Mouse (Mus musculus) right cerebral cortex, postnatal 14 days (tissue): Measurements from ENCODE around the gene Elovl5.
"Not testable (repeated sequence)": the region's sequence is repeated elsewhere in the genome, so short reads cannot be mapped to it uniquely, and the experiment has no call there.

Source experiments
- DNase-seq: peaks from one replicate; pipeline ENCODE4 v3.0.0; 2022

Gene Elovl5

DNA sequence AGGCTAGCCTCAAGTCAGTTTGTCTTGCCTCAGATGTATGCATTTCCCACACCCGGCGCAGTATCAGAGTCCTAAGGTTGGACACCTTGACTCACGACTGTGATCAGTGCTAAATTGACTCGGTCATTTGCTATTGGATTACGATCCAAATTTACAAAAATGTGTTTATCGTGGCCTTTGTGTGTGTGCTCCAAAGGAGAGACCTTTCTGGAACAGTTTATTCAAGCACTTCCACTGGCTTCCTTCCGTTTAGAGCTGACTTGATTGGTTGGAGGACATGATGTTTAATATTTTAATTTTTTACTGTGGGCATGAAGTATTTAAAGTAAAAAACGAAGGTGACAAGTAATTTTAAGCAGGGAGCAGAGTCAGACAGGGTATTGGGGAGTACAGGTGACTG is 38.8 kb downstream of the Elovl5 start:
- no peak for DNase-seq

DNA sequence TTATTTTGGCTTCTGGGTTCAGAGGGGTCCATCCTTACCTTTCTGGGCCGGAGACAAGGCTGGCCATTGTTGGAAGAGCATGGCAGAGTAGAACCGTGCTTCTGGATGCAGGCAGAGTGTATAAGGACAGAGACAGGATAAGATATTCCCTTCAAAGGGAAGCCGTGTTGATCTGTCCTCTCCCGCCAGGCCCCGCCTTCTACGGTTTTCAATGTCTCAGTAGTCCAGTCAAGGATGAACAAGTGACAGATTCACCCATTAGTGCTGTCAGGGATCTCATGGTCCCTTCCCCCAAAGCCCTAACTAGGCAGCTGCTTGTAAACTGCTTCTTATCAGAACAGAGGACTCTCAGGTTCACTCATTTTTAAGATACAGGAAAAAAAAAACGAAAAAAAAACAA is 41.2 kb downstream of the Elovl5 start:
- no peak for DNase-seq

DNA sequence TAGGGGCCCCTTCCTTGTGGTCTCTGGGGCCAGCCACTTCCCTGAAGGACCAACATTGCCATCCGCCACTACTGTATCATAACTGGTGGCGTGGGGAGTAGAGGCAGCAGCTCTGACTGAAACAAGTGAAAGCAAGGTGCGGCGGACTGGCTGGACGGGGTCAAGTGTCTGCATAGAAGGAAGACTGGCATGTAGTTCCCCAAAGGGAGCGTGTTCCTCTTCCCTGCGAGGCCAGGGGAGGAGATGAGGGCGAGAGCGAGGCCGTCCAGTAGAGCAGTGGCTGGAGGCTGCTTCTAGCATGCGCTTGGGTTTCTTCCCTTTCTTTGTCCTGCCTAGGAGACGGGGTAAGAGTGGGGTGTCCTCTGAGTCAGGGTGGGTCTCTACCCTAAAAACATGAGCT is 42.6 kb downstream of the Elovl5 start:
- no peak for DNase-seq

DNA sequence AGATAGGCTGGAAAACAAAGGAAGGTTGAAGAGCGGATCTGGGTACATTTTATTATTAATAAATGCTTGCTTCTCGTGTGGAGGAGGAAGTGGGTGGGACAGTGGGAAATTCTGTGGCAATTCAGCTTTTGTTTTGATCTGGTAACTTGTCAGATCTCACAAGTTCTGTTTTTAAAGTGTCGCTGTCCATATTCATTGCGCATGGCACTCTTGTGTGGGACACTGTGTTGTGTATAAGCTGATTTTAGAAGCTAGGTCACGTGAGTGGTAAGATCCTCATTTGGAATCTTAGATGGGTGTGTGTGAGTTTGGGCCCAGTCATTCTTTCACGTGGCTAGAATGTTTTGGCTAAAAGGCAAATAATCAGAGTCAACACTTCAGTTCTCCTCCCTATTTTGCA is 44.2 kb downstream of the Elovl5 start:
- DNase-seq = no peak

DNA sequence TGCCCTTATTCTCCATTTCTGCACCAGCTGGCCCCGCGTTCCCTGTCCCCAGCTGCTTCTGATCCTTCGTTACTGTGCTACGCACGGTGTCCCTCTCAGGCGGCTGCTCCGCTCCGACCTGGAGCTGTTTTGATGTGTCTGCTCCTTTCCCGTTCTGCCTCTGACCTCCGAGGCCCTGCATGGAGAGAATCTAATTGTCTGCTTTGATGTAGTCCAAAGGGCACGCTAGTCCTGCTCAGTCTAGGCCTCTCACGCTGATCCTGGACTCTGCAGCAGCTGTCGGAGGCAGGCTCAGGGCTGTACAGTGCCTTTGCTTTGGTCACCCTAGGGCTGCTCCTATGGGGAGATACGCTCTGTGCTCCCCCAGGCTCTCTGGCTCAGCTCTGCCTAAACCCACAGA is 46.9 kb downstream of the Elovl5 start:
- DNase-seq = no peak

DNA sequence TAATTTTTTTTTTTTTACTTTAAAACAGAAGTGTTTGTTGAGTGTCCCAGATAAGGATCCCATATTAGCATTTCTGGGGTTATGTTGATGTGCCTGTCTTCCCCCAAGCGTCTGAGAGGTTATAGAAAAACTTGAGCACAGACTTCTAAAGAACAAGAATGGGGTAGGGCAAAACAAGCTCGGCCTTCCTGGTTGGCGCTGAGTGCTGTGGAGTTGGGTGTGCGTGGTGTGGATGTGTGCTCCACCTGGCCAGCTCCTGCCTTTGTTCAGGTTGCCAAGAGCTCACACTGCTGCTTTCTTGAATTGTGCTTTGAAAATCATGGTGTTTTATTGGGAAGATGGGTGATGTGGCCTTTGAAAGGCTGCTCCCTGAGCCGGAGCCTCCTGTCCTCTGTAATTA is 48.1 kb downstream of the Elovl5 start:
- DNase-seq = no peak

DNA sequence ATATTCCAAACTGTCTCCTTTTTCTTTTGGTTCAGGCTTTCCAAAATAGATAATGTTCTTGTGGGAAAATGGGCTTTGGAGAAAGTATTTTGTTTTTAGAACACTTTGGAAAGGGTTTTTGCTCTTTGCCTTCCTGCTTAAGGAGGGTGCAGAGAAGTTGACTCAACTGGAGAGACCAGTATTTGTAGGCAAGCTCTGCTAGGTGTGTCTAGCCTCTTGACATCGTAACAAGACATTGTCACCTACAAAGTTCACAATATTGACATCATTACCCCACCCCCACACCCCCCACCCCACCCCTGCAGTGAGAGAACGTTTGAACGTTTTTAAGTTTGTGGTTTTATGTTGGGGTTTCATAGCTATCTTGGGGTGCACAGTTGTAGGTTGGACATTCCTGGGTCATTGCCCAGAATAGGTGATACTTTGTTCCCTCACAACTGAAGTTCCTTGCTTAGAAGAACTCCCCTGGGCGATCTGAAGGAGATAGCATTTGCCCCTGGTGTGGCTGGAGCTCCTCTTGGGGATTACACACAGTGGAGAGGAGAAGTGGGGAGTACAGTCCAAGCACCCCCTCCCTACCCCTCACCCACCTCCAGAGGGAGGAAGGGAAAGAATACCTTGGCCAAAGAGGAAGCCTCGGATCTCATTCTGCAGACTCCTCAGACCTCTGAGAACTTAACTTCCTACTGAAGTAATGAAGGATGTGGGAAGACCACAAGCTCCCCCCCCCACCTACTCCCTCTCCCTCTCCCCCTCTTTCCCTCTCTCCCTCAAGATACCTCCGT is 48.8 kb downstream of the Elovl5 start:
- no peak for DNase-seq

DNA sequence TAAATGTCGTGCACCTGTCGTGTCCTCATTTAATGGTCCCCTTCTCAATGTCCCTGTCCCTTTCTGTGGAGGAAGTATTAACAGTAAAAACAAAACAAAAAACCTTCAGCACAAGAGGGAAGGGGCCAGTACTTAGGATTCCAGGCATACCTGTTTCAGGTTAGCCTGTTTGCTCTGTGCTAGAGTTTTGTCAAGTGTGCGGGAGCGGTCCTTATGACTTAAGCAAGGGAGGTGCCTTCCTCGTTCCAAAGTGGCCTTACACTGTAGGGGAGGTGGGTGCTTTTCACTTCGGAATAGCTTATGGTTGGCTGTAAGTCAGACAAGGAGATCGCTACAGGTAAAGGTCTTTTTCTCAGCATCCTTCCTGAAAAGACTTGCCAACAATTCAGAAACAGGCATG is 49.7 kb downstream of the Elovl5 start:
- DNase-seq = no peak

DNA sequence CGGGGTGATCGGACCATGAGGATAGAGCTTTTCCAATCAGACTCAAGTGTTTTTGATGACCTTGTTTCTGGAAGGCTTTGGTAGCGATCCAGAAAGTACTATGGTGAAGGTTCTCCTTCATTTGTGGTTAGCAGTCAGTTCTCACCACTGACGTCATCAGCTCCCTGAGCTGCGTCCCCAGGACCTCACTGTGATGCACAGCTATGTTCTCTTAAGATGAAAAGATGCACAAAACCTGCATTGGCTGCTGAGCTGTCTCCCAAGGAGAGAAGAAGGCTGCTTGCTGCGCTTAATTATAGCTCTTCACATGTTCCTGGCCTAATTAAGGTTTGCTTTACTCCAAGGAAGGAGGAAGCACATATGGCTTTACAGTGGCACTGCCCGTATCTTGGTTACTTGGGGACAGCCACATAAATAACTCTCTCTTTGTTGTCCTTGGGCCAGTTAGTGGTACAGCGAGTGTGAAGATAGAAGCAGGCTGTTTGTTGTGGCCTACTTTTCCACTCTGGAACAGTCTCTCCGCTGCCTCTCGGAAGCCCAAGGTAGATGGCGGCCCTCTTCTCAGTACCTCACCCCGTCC is 50.5 kb downstream of the Elovl5 start:
- no peak for DNase-seq

DNA sequence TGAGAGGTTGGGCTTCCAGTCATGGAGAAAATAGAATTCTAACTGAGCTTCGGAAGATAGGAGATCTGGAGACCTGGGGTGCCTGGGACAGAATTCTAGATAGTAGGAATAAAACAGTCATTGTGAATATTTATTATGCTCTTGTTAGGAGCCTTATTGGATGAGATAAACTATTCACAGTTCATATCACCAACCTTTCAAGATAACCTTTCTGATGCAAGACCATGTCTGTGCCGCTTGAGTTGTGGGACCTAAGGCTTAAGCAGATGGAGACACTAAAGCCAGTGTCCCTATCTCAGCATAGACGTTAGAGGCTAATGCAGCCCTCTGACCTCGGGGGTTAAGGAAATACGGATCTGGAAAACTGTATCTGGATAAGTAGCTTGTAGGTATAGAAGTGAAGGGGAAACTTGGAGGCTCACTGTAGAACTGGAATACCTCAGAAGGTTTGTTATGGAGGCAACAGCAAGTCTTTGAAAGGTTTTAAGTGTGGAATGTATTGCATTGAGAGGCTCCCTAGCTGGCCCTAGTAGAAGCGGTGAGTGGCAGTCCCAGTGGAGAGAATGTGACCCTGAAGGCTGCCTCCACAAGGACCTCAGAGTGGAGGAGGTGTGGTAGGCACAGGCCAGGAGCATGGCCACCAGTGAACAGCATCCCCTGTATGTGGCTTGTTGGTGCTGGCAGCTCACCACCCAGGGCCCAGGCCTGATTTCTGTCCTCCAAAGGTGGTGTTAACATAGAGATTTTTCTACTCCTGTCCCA is 52.2 kb downstream of the Elovl5 start:
- no peak for DNase-seq

DNA sequence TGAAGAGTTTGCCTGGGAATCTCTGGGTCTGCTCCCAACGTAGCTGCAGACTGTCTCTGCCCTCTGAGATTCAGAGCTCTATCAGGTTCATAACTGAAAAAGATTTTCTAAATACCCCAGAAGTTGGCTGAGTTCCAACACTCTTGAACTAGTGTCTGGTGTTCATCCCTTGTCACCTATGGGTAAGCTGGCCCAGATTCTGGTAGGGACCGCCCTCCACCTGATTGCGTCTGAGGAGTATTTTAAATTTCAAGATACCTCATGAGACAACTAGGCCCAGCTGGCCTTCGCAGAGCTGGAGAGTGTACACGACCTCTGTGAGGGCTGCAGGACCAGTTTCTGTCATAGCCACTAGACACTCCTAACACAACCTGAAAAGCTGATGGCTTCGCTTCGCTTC is 61.8 kb downstream of the Elovl5 start:
- DNase-seq = no peak

DNA sequence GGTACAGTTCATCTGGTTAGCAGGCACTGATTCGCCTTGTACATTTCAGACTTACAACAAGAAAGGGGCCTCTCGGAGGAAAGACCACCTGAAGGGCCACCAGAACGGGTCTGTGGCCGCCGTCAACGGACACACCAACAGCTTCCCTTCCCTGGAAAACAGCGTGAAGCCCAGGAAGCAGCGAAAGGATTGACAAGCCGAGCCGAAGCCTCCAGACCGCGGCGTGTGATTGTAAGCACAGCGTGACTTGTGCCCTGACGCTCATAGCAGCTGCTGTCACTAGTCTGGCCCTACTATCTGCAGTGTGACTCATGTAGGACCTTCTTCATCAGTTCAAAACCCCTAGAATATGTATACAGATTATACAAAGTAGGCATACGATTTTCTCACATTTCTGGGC is 65.5 kb downstream of the Elovl5 start:
- no peak for DNase-seq

DNA sequence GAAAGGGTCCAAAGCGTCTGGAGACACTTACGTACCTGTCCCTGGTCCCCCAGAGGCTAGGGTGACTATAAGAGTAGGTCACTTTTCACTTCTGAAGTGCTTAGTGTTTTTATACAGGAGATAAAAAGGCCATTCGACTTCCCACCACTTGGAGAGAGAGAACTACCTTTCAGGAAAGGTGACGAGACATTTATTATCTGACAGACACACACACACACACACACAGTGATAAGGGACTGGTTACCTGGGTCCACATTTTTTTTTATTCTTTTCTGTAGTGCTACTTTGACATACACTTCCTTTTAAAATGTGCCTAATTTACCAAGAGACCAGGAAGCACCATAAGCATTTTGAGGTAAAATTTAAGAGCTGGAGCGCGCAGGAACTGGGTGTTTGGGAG is 66.4 kb downstream of the Elovl5 start:
- DNase-seq = no peak

DNA sequence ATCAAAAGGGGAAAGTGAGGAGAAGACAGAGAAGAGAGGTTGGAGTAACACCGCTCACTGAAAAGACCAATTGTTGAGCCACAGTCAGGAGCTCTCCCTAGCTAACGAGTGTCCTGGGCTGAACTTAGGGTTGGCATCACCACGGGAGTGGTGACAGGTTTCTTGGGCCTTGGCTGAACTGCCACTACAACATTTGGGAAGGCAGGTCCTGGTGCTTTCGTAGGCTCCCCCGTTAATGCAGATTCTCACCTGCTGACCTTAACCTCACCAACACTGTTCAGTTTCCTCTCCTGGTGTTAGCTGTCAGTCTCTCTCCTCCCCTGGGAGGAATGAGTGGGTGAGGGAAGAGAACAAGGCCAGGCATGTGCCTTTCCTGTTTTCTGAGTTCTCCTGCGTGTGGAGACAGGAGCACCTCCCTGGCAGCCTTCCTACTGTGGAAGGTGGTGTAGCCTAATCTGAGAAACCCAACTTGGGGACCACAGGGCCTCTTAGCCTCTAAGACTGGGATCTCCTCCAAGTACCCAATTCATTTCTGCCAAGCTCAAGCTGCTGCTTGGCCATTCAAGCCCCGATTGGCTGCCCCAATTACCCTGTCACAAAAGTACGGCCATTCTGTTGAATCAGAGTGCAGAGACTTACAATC is 69.1 kb downstream of the Elovl5 start:
- DNase-seq = no peak

DNA sequence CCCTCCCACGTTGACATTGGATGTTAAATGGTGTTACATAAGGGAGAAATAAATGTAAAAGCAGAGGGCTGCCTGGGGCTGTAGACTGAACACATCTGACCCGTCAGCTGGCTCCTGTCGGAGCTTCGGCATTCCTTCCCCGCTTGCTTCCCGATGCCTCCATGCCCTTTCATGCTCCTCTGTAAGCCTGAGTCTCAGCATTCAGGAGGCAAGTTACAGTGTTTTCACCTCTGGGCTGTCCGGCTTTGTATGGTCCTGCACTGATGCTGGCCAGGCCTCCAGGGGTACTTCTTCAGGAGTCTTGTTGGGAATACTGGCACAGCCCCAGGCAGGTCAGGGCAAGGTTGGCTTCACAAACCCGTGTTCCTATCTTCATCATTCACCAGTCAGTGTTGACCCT is 72.5 kb downstream of the Elovl5 start:
- DNase-seq = no peak

DNA sequence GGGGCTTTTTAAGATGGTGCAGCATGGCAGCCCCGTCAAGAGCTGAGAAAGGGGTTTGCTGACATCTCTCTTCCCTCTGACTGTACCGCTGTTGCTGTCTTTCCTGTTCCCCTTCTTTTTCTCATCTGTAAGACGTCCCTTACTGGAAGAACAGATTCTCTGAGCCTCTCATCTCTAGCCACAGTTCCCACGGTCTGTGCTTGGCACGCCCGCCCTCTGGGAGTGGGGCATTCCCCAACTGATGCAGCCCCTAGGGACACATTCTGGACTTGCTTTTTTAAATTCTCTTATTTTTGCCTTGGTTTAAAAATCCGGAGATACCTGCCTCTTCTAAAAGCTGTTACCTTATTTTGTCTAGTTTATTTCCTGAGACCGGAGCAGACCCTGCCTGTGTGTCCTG is 73.1 kb downstream of the Elovl5 start:
- DNase-seq = no peak

DNA sequence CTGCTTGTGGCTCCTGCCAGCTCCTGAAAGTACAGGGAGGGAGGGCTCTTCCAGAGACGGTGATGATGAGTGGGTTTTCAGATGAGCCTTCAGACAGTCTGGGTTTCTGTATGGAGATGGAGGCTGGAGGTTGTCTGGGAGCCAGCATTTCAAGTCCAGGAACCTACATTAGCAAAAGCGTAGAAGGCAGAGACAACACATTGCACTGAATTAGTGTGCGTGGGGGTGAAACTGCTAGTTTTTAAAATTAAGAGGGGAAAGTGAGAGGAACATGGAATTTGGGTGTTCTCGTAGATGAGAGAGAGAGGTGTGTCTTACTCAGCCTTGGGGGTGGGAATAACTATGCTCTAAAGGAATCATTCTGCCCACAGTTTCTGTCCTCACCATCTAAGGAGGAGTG is 74.5 kb downstream of the Elovl5 start:
- DNase-seq = no peak

DNA sequence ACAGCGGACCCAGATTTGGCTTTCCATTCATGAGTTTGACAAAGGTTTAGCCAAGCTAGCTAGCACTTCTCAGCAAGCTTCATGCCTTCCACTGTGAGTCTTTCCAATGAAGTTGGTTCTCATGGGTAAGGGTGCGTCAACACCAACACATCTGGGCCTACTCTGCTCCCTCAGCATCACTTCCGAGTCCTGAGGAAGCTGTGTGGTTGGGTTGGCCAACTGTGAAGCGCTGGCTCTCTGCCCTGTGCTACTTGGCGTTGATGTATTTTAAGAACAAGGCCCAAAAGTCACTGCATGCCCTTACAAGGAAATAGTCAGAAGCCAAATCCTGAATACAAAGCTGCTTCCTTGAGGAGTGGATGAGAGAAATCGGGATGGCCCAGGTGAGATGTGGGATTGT is 75.1 kb downstream of the Elovl5 start:
- no peak for DNase-seq

DNA sequence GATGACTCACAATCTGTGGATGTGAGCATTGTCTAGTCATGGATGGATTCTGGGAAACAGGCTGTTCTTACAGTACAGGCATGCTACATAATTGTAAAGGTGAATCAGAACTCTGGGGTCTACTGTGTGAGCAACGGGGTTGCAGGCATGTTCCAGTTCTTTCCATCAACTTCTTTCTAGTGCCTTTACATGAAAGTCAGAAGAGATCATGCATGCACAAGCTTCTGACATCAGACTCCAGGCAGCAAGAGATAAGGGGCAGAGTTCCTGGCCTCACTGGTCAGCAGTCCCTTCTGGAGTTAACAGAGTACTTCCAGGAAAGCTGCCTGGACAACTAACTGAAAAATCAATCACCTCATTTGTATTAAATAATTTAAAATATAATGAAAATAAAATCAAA is 75.9 kb downstream of the Elovl5 start:
- no peak for DNase-seq

DNA sequence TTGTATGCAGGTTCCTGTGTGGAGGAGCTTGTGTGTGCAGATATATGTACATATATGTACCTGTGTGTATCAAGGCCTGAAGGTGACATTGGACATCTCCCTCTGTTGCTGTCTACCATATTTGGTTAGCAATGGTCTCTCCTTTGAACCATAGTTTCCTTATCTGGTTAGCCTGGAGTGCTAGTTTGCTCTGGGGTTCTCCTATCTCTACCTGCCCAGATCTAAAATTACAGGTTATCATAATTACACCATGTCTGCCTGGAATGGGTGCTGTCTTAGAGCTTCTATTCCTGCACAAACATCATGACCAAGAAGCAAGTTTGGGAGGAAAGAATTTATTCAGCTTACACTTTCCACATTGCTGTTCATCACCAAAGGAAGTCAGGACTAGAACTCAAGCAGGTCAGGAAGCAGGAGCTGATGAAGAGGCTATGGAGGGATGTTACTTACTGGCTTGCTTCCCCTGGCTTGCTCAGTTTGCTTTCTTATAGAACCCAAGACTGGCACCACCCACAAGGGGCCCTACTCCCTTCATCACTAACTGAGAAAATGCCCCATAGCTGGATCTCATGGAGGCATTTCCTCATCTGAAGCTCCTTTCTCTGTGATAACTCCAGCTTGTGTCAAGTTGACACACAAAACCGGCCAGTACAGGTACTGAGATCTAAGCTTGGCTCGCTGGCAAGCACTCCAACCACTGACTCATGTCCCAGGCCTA is 76.5 kb downstream of the Elovl5 start:
- DNase-seq = not testable (repeated sequence)

DNA sequence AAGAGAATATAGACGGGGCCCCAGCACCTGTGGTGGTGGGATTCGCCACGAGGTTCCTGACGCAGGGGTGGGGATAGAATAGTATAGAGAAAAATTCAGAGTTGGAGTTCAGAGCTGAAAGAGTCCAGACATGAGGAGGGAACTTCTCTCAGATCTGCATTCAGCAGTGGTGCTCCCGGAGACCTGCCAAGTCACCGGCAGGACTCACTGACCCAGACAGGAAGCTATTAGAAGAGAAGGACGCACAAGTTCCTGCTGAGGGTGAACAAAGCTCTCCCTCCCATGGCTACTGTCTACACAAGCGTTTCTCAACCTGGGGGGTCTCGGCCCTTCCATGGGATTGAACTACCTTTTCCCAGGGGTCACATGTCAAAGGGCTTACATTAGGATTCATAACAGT is 78.1 kb downstream of the Elovl5 start:
- DNase-seq = no peak

DNA sequence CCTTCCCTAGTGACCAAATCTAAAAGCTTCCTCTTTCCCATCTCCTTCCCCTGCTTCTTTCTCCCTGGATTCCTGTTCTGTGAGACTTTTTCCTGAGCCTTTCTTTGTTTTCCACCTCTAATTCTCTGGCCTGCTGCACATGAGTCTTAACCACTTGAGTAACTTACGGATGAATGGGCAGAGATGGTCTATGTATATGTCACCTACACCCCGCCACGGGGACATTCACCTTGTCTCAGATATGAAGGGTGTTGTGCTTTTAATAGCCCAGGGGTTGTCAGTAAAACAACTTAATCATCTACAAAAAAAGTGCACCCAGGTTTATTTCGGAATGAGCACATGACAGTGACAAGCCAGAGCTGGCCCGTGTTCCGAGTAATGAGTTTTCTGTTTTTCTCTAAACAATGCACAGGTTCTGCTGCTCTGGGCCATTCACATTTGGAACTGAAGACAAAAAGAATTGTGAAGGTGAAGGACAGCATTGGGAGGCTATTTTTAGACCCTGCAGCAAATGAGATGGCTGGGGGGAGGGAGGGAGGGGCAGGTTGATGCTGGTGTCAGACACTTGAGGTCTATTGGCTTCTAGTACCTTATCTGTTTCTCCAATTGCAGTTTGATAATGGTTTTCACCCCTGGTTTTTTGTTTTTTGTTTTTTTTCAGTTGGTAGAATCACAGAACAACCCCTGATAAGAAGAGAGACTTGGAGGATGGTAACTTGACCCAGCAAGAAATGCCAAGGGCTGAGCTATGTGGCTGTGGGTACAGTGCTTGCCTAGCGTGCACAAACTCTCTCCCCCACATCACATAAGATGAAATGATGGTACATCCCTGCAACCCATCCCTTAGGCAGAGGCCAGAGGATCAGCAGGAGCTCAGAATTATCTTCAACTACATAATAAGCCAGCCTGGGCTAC is 83.7 kb downstream of the Elovl5 start:
- DNase-seq = no peak
